Mouse (Mus musculus): Measurements from ENCODE around the gene Dscam. TPM values are rescaled to one million over a fixed set of nuclear protein-coding genes. Genes with fewer than 3 reads are reported as not detected.
A peak's percentile ranks its signal among the peaks of the same experiment; 100 is the strongest.

Dscam gene
- polyA plus RNA-seq, 1 experiment from 2014 or later = 4.8 TPM

GRCm38 (mm10) chr16:97100091-97100490, 70.5 kb downstream of the Dscam start:
- ATAC-seq (ENCODE audit: low FRiP score, low read depth) = peak; percentile 41; the same call in 1 of the 2 replicates

GRCm38 (mm10) chr16:97098508-97098907, 72.0 kb downstream of the Dscam start:
- Histone ChIP-seq H3K27ac (replicated peaks) (peak overlapping the region; percentile 54), H3K27me3 (no peaks in the 10 kb centered on the region), H3K4me3 (no peak overlapping the region), H3K4me2 (replicated peaks) (no peak overlapping the region), H3K4me1 (peaks cover 11% of the 10 kb centered on the region; the same call in 1 of the 2 replicates), H3K9ac (replicated peaks) (no peak overlapping the region), H3K9me3 (no peaks in the 10 kb centered on the region), H3K36me3 (no peaks in the 10 kb centered on the region)
- peak; percentile 83; the same call in 1 of the 2 replicates for ATAC-seq (ENCODE audit: low FRiP score, low read depth)
- 59% methylated on average over 5 of the region's 5 CpGs for WGBS

More at GRCm38 (mm10) chr16:97100091-97100490, 70.5 kb downstream of the Dscam start:
- 56% methylated on average over 2 of the region's 2 CpGs for WGBS
- Histone ChIP-seq H3K27me3 (no peaks in the 10 kb centered on the region), H3K4me3 (no peak overlapping the region), H3K27ac (replicated peaks) (no peak overlapping the region), H3K36me3 (no peaks in the 10 kb centered on the region), H3K9me3 (no peaks in the 10 kb centered on the region), H3K4me1 (peaks cover 11% of the 10 kb centered on the region; the same call in 1 of the 2 replicates), H3K9ac (replicated peaks) (no peak overlapping the region), H3K4me2 (replicated peaks) (no peak overlapping the region)

GRCm38 (mm10) chr16:97096709-97097108, 73.8 kb downstream of the Dscam start:
- no peak overlapping the region for H3K27ac ChIP-seq (replicated peaks)
- no peaks in the 10 kb centered on the region for H3K27me3 ChIP-seq
- ATAC-seq (ENCODE audit: low FRiP score, low read depth) = no peak
- no peak overlapping the region for H3K4me2 ChIP-seq (replicated peaks)
- H3K36me3 ChIP-seq = no peaks in the 10 kb centered on the region
- H3K4me1 ChIP-seq = peaks cover 11% of the 10 kb centered on the region; the same call in 1 of the 2 replicates
- H3K9ac ChIP-seq (replicated peaks) = no peak overlapping the region
- H3K4me3 ChIP-seq = no peak overlapping the region
- 97% methylated on average over 2 of the region's 2 CpGs for WGBS
- no peaks in the 10 kb centered on the region for H3K9me3 ChIP-seq

- Histone ChIP-seq H3K4me2 (replicated peaks) (no peak overlapping the region), H3K9ac (replicated peaks) (no peak overlapping the region), H3K4me1 (peaks cover 11% of the 10 kb centered on the region; the same call in 1 of the 2 replicates), H3K4me3 (no peak overlapping the region), H3K27ac (replicated peaks) (no peak overlapping the region), H3K36me3 (no peaks in the 10 kb centered on the region), H3K27me3 (no peaks in the 10 kb centered on the region), H3K9me3 (no peaks in the 10 kb centered on the region)
- 88% methylated on average over 1 of the region's 1 CpGs for WGBS
- ATAC-seq (ENCODE audit: low FRiP score, low read depth) = no peak
Observed at GRCm38 (mm10) chr16:97095496-97095895, 75.1 kb downstream of the Dscam start.

GRCm38 (mm10) chr16:97089339-97089738, 81.2 kb downstream of the Dscam start:
- WGBS = 65% methylated on average over 3 of the region's 3 CpGs
- no peaks in the 10 kb centered on the region for H3K9me3 ChIP-seq
- H3K4me2 ChIP-seq (replicated peaks) = no peak overlapping the region
- no peak for ATAC-seq (ENCODE audit: low FRiP score, low read depth)
- H3K9ac ChIP-seq (replicated peaks) = no peak overlapping the region
- no peak overlapping the region for H3K27ac ChIP-seq (replicated peaks)
- H3K36me3 ChIP-seq = no peaks in the 10 kb centered on the region
- no peaks in the 10 kb centered on the region for H3K4me1 ChIP-seq
- no peak overlapping the region for H3K4me3 ChIP-seq
- H3K27me3 ChIP-seq = no peaks in the 10 kb centered on the region

GRCm38 (mm10) chr16:97083694-97084093, 86.9 kb downstream of the Dscam start:
- ATAC-seq (ENCODE audit: low FRiP score, low read depth) = no peak
- Histone ChIP-seq H3K9ac (replicated peaks) (no peak overlapping the region), H3K9me3 (no peaks in the 10 kb centered on the region)

GRCm38 (mm10) chr16:97075920-97076572, 94.5 kb downstream of the Dscam start:
- Histone ChIP-seq H3K27me3 (no peaks in the 10 kb centered on the region), H3K27ac (replicated peaks) (no peak overlapping the region), H3K9ac (replicated peaks) (no peak overlapping the region), H3K9me3 (no peaks in the 10 kb centered on the region), H3K4me3 (no peak overlapping the region), H3K36me3 (no peaks in the 10 kb centered on the region), H3K4me1 (0 out of 2 replicates have a peak, but pooled peaks cover 4% of the 10 kb centered on the region), H3K4me2 (replicated peaks) (no peak overlapping the region)
- no peak for ATAC-seq (ENCODE audit: low FRiP score, low read depth)
- WGBS = 88% methylated on average over 4 of the region's 4 CpGs

More at GRCm38 (mm10) chr16:97083694-97084093, 86.9 kb downstream of the Dscam start:
- 79% methylated on average over 2 of the region's 2 CpGs for WGBS
- no peaks in the 10 kb centered on the region for H3K4me1 ChIP-seq
- H3K36me3 ChIP-seq = no peaks in the 10 kb centered on the region
- no peak overlapping the region for H3K27ac ChIP-seq (replicated peaks)
- no peak overlapping the region for H3K4me2 ChIP-seq (replicated peaks)
- H3K27me3 ChIP-seq = no peaks in the 10 kb centered on the region
- no peak overlapping the region for H3K4me3 ChIP-seq

- H3K4me3 ChIP-seq = no peak overlapping the region
- H3K4me1 ChIP-seq = 0 out of 2 replicates have a peak, but pooled peaks cover 4% of the 10 kb centered on the region
- no peaks in the 10 kb centered on the region for H3K36me3 ChIP-seq
- no peak for ATAC-seq (ENCODE audit: low FRiP score, low read depth)
- H3K27me3 ChIP-seq = no peaks in the 10 kb centered on the region
- no peak overlapping the region for H3K4me2 ChIP-seq (replicated peaks)
- no peak overlapping the region for H3K27ac ChIP-seq (replicated peaks)
- no peaks in the 10 kb centered on the region for H3K9me3 ChIP-seq
- no peak overlapping the region for H3K9ac ChIP-seq (replicated peaks)
- 70% methylated on average over 6 of the region's 6 CpGs for WGBS
Observed at GRCm38 (mm10) chr16:97075137-97075902, 95.2 kb downstream of the Dscam start.

- no peak for ATAC-seq (ENCODE audit: low FRiP score, low read depth)
- Histone ChIP-seq H3K36me3 (no peaks in the 10 kb centered on the region), H3K4me2 (replicated peaks) (no peak overlapping the region), H3K4me3 (no peak overlapping the region), H3K27me3 (no peaks in the 10 kb centered on the region), H3K4me1 (0 out of 2 replicates have a peak, but pooled peaks cover 4% of the 10 kb centered on the region), H3K9me3 (no peaks in the 10 kb centered on the region), H3K9ac (replicated peaks) (no peak overlapping the region), H3K27ac (replicated peaks) (no peak overlapping the region)
- 96% methylated on average over 1 of the region's 1 CpGs for WGBS
Observed at GRCm38 (mm10) chr16:97073847-97074246, 96.7 kb downstream of the Dscam start.

- no peak for ATAC-seq (ENCODE audit: low FRiP score, low read depth)
- no peak overlapping the region for H3K4me2 ChIP-seq (replicated peaks)
- H3K4me3 ChIP-seq = no peak overlapping the region
- H3K9me3 ChIP-seq = no peaks in the 10 kb centered on the region
- no peaks in the 10 kb centered on the region for H3K36me3 ChIP-seq
- WGBS = 95% methylated on average over 2 of the region's 2 CpGs
- 0 out of 2 replicates have a peak, but pooled peaks cover 4% of the 10 kb centered on the region for H3K4me1 ChIP-seq
- no peak overlapping the region for H3K27ac ChIP-seq (replicated peaks)
- no peaks in the 10 kb centered on the region for H3K27me3 ChIP-seq
- H3K9ac ChIP-seq (replicated peaks) = no peak overlapping the region
Observed at GRCm38 (mm10) chr16:97072624-97073023, 97.9 kb downstream of the Dscam start.

- 76% methylated on average over 4 of the region's 4 CpGs for WGBS
- no peak for ATAC-seq (ENCODE audit: low FRiP score, low read depth)
Observed at GRCm38 (mm10) chr16:97066856-97067255, 103.7 kb downstream of the Dscam start.

GRCm38 (mm10) chr16:97062207-97062606, 108.3 kb downstream of the Dscam start:
- no peaks in the 10 kb centered on the region for H3K9me3 ChIP-seq
- no peak overlapping the region for H3K4me2 ChIP-seq (replicated peaks)
- H3K4me3 ChIP-seq = no peak overlapping the region
- no peak overlapping the region for H3K27ac ChIP-seq (replicated peaks)
- H3K27me3 ChIP-seq = no peaks in the 10 kb centered on the region
- WGBS = 85% methylated on average over 3 of the region's 3 CpGs
- ATAC-seq (ENCODE audit: low FRiP score, low read depth) = no peak
- no peaks in the 10 kb centered on the region for H3K36me3 ChIP-seq
- H3K4me1 ChIP-seq = no peaks in the 10 kb centered on the region; the same call in 1 of the 2 replicates
- no peak overlapping the region for H3K9ac ChIP-seq (replicated peaks)

More at GRCm38 (mm10) chr16:97066856-97067255, 103.7 kb downstream of the Dscam start:
- no peak overlapping the region for H3K4me2 ChIP-seq (replicated peaks)
- H3K9ac ChIP-seq (replicated peaks) = no peak overlapping the region
- no peaks in the 10 kb centered on the region for H3K4me1 ChIP-seq
- H3K27me3 ChIP-seq = no peaks in the 10 kb centered on the region
- H3K36me3 ChIP-seq = no peaks in the 10 kb centered on the region
- H3K27ac ChIP-seq (replicated peaks) = no peak overlapping the region
- H3K9me3 ChIP-seq = no peaks in the 10 kb centered on the region
- no peak overlapping the region for H3K4me3 ChIP-seq
